Mouse (Mus musculus) forebrain, embryonic 10.5 days (tissue): ENCODE data around the gene Ctss. TPM values are rescaled to one million over a fixed set of nuclear protein-coding genes. Genes with fewer than 3 reads are reported as not detected.
A peak's percentile ranks its signal among the peaks of the same experiment; 100 is the strongest.

Experiments
- DNase-seq: peaks from one replicate; pipeline ENCODE4 v3.0.0-alpha.2; 2017; ENCODE audit warnings: low spot score; ENCODE audit errors: extremely low spot score
- H3K27ac ChIP-seq: fragments of 300-500 bp; sonication (generic); 2 replicates; pipeline ENCODE4 v1.5.1; 2016; ENCODE audit warnings: mild to moderate bottlenecking
- H3K27me3 ChIP-seq: fragments of 300-500 bp; sonication (generic); 2 replicates; pipeline ENCODE4 v1.6.1; 2016; ENCODE audit warnings: mild to moderate bottlenecking; ENCODE audit not compliant: poor library complexity, severe bottlenecking
- H3K36me3 ChIP-seq: fragments of 300-500 bp; sonication (generic); replicated peaks from 2 replicates; pipeline ENCODE4 v1.6.1; 2016; ENCODE audit warnings: mild to moderate bottlenecking, moderate library complexity
- H3K4me1 ChIP-seq: fragments of 300-500 bp; sonication (generic); 2 replicates; pipeline ENCODE4 v1.6.1; 2016
- H3K4me3 ChIP-seq: fragments of 300-500 bp; sonication (generic); 2 replicates; pipeline ENCODE4 v1.5.1; 2016; ENCODE audit warnings: mild to moderate bottlenecking, moderate library complexity
- H3K9me3 ChIP-seq: fragments of 300-500 bp; sonication (generic); 2 replicates; pipeline ENCODE4 v1.6.1; 2016; ENCODE audit warnings: mild to moderate bottlenecking, moderate library complexity
- WGBS: fragments of 180-500 bp; shearing (Covaris S2); methylation state at CpG from one replicate; pipeline ENCODE4 v1.1.7; 2016; 5-methylcytosine and 5-hydroxymethylcytosine counted together
- polyA plus RNA-seq: library from polyadenylated mRNA; unstranded; fragments of >200 nt; fragmentation: Nextera tagmentation; extraction: Ambion mirVana; gene quantifications from 2 replicates; pipeline ENCODE4 v1.2.1, GENCODE M21; 2016

Gene Ctss
- polyA plus RNA-seq, 1 experiment from 2014 or later = 3.9 TPM

DNA sequence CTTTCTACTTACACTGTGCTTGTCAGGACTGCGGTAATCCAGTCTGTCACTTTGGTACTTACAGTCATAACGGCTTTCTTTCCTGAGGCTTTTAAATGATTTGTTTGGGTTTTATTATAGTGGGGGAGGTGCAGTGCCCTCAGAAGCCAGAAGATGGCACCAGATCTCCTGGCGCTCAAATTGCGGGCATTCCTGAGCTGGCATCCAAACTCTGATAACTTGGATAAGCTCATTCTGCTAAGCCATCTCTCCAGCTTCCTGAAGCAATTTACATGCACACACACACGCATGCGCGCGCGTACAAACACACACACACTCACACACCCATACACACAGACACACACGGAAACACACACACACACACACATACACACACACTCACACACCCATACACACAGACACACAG, 9.1 kb upstream of the Ctss start:
- peak; percentile 63 for DNase-seq
- Histone ChIP-seq H3K27me3 (no peaks in the 10 kb centered on the region), H3K9me3 (no peaks in the 10 kb centered on the region), H3K27ac (peak overlapping the region; percentile 56), H3K36me3 (no peaks in the 10 kb centered on the region), H3K4me1 (peaks cover 4% of the 10 kb centered on the region), H3K4me3 (no peak overlapping the region)
- 38% methylated on average over 10 of the region's 10 CpGs for WGBS

GRCm38 (mm10) chr3:95518891-95519290, 7.7 kb upstream of the Ctss start:
- 82% methylated on average over 7 of the region's 7 CpGs for WGBS
- DNase-seq = no peak

GRCm38 (mm10) chr3:95519315-95519714, 7.3 kb upstream of the Ctss start:
- WGBS = 79% methylated on average over 2 of the region's 2 CpGs
- H3K27ac ChIP-seq = peak overlapping the region; percentile 63; the same call in 1 of the 2 replicates
- H3K9me3 ChIP-seq = no peaks in the 10 kb centered on the region
- H3K4me1 ChIP-seq = peaks cover 4% of the 10 kb centered on the region
- H3K36me3 ChIP-seq = no peaks in the 10 kb centered on the region
- DNase-seq = no peak
- no peak overlapping the region for H3K4me3 ChIP-seq
- H3K27me3 ChIP-seq = no peaks in the 10 kb centered on the region

More at GRCm38 (mm10) chr3:95518891-95519290, 7.7 kb upstream of the Ctss start:
- Histone ChIP-seq H3K36me3 (no peaks in the 10 kb centered on the region), H3K27me3 (no peaks in the 10 kb centered on the region), H3K27ac (no peak overlapping the region), H3K4me3 (no peak overlapping the region), H3K9me3 (no peaks in the 10 kb centered on the region), H3K4me1 (peaks cover 4% of the 10 kb centered on the region)

GRCm38 (mm10) chr3:95520100-95520499, 6.5 kb upstream of the Ctss start:
- Histone ChIP-seq H3K4me3 (no peak overlapping the region), H3K4me1 (peaks cover 4% of the 10 kb centered on the region), H3K27me3 (no peaks in the 10 kb centered on the region), H3K27ac (no peak overlapping the region), H3K36me3 (no peaks in the 10 kb centered on the region), H3K9me3 (no peaks in the 10 kb centered on the region)
- 93% methylated on average over 3 of the region's 3 CpGs for WGBS
- no peak for DNase-seq

GRCm38 (mm10) chr3:95521168-95521567, 5.4 kb upstream of the Ctss start:
- Histone ChIP-seq H3K9me3 (no peaks in the 10 kb centered on the region), H3K27me3 (no peaks in the 10 kb centered on the region), H3K36me3 (no peaks in the 10 kb centered on the region), H3K4me3 (no peak overlapping the region), H3K4me1 (peaks cover 4% of the 10 kb centered on the region), H3K27ac (no peak overlapping the region)
- WGBS = 91% methylated on average over 10 of the region's 10 CpGs
- no peak for DNase-seq

GRCm38 (mm10) chr3:95523662-95524061, 2.9 kb upstream of the Ctss start:
- H3K27me3 ChIP-seq = no peaks in the 10 kb centered on the region
- H3K36me3 ChIP-seq = no peaks in the 10 kb centered on the region
- no peak overlapping the region for H3K4me3 ChIP-seq
- no peak overlapping the region for H3K27ac ChIP-seq
- H3K4me1 ChIP-seq = no peaks in the 10 kb centered on the region
- no peaks in the 10 kb centered on the region for H3K9me3 ChIP-seq
- WGBS = 80% methylated on average over 3 of the region's 3 CpGs
- no peak for DNase-seq

DNA sequence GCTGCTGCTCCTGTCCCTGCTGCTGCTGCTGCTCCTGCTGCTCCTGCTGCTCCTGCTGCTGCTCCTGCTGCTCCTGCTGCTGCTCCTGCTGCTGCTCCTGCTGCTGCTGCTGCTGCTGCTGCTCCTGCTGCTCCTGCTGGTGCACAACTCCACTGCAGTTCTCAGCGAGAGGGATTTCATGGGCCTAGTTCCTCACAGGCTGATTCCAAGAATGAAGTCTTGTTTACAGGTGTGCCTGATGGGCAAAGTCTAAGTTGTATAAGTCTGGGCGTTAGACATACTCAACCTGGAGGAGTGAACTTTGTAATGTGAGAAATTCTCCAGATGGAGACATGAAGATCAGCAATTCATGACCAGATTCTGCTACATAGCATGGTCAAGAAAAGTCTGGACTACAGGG, 1.9 kb upstream of the Ctss start:
- H3K4me3 ChIP-seq = no peak overlapping the region
- no peaks in the 10 kb centered on the region for H3K4me1 ChIP-seq
- no peak overlapping the region for H3K27ac ChIP-seq
- H3K36me3 ChIP-seq = no peaks in the 10 kb centered on the region
- no peak for DNase-seq
- H3K9me3 ChIP-seq = no peaks in the 10 kb centered on the region
- 71% methylated on average over 2 of the region's 2 CpGs for WGBS
- no peaks in the 10 kb centered on the region for H3K27me3 ChIP-seq

DNA sequence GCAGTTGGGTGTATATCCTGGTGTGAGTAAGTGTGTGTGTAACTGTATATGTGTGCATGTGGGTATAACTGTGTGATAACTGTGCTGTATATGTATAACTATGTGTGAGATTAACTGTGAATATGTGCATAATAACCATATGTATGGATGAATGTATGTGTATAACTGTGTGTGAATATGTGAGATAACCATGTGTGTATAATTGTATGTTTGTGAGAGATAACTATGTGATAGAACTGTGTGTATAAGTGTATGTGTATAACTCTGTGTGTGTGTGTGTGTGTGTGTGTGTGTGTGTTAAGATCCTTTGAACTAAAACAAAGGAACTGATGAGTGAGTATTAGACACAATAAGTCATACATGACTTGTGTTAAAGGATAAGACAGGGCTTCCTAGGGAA, 475 bp upstream of the Ctss start:
- no peaks in the 10 kb centered on the region for H3K9me3 ChIP-seq
- no peaks in the 10 kb centered on the region for H3K27me3 ChIP-seq
- H3K27ac ChIP-seq = no peak overlapping the region
- no peaks in the 10 kb centered on the region for H3K36me3 ChIP-seq
- no peaks in the 10 kb centered on the region for H3K4me1 ChIP-seq
- no peak for DNase-seq
- no peak overlapping the region for H3K4me3 ChIP-seq

- no peaks in the 10 kb centered on the region for H3K27me3 ChIP-seq
- no peak overlapping the region for H3K4me3 ChIP-seq
- no peaks in the 10 kb centered on the region for H3K4me1 ChIP-seq
- 89% methylated on average over 6 of the region's 6 CpGs for WGBS
- no peaks in the 10 kb centered on the region for H3K9me3 ChIP-seq
- DNase-seq = no peak
- H3K36me3 ChIP-seq = no peaks in the 10 kb centered on the region
- H3K27ac ChIP-seq = no peak overlapping the region
Measured at GRCm38 (mm10) chr3:95529814-95530213, 3.2 kb downstream of the Ctss start.

DNA sequence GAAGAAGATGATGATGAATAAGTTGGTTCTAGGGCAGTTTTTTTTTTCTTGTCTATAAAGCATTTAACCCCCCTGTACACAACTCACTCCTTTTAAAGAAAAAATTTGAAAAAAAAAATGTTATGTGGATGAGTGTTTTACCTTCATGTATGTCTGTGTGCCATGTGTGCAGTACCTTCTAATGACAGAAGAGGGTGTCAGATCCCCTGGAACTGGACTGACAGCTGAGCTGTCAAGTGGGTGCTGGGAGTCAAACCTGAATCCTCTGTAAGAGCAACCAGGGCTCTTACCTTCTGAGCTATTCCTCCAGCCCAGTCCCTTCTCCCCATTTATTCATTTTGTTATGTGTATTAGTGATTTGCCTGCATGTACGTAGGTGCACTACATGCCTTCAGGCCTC, 4.4 kb downstream of the Ctss start:
- no peaks in the 10 kb centered on the region for H3K27me3 ChIP-seq
- H3K36me3 ChIP-seq = no peaks in the 10 kb centered on the region
- H3K27ac ChIP-seq = no peak overlapping the region
- no peak for DNase-seq
- no peaks in the 10 kb centered on the region for H3K4me1 ChIP-seq
- WGBS = 97% methylated on average over 1 of the region's 1 CpGs
- H3K9me3 ChIP-seq = no peaks in the 10 kb centered on the region
- H3K4me3 ChIP-seq = no peak overlapping the region

GRCm38 (mm10) chr3:95533364-95533763, 6.8 kb downstream of the Ctss start:
- no peak for DNase-seq
- WGBS = 89% methylated on average over 5 of the region's 5 CpGs
- Histone ChIP-seq H3K9me3 (no peaks in the 10 kb centered on the region), H3K27ac (no peak overlapping the region), H3K36me3 (no peaks in the 10 kb centered on the region), H3K4me1 (no peaks in the 10 kb centered on the region), H3K4me3 (no peak overlapping the region), H3K27me3 (no peaks in the 10 kb centered on the region)

GRCm38 (mm10) chr3:95534927-95535326, 8.3 kb downstream of the Ctss start:
- Histone ChIP-seq H3K4me3 (no peak overlapping the region), H3K4me1 (no peaks in the 10 kb centered on the region), H3K9me3 (no peaks in the 10 kb centered on the region), H3K27me3 (no peaks in the 10 kb centered on the region), H3K27ac (no peak overlapping the region), H3K36me3 (no peaks in the 10 kb centered on the region)
- DNase-seq = no peak
- WGBS = 89% methylated on average over 1 of the region's 1 CpGs

- Histone ChIP-seq H3K27ac (no peak overlapping the region), H3K4me3 (no peak overlapping the region), H3K4me1 (no peaks in the 10 kb centered on the region), H3K27me3 (no peaks in the 10 kb centered on the region), H3K9me3 (no peaks in the 10 kb centered on the region), H3K36me3 (no peaks in the 10 kb centered on the region)
- WGBS = 91% methylated on average over 10 of the region's 10 CpGs
- no peak for DNase-seq
Measured at GRCm38 (mm10) chr3:95538936-95539335, 12.3 kb downstream of the Ctss start.

DNA sequence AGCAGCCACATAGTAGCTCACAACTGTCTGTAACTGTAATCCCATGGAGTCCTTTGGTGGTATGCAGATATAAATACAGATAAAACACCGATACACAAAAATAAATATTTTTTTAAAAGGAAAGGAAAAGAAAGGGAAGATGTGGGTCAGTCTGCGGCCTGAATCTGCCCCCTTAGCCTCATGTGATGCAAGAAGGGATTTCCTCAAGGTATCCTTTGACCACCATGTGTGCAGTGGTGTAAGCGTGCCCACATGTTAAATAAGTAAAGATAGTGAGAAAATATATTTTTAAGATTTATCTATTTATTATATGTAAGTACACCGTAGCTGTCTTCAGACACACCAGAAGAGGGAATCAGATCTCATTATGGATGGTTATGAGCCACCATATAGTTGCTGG, 13.3 kb downstream of the Ctss start:
- no peak overlapping the region for H3K4me3 ChIP-seq
- no peak for DNase-seq
- no peaks in the 10 kb centered on the region for H3K36me3 ChIP-seq
- no peak overlapping the region for H3K27ac ChIP-seq
- H3K4me1 ChIP-seq = no peaks in the 10 kb centered on the region
- no peaks in the 10 kb centered on the region for H3K27me3 ChIP-seq
- H3K9me3 ChIP-seq = no peaks in the 10 kb centered on the region
- WGBS = 89% methylated on average over 4 of the region's 4 CpGs
